Mouse (Mus musculus) CH12.LX (cell line): ENCODE results near the gene Map7d2. TPM values are rescaled to one million over a fixed set of nuclear protein-coding genes. Genes with fewer than 3 reads are reported as not detected.
A peak's percentile ranks its signal among the peaks of the same experiment; 100 is the strongest.

ENCODE experiments used
- DNase-seq: peaks from one replicate; pipeline ENCODE4 v3.0.0-alpha.2; 2013; ENCODE audit errors: extremely low read depth
- H3K27ac ChIP-seq: 2 replicates; pipeline ENCODE4 v1.5.1; 2012; ENCODE audit warnings: low read depth, mild to moderate bottlenecking, control low read depth, moderate library complexity; ENCODE audit not compliant: insufficient read depth
- H3K27me3 ChIP-seq: replicated peaks from 2 replicates; pipeline ENCODE3; 2012; ENCODE audit warnings: inconsistent platforms
- H3K36me3 ChIP-seq, 2 experiments: replicated peaks in 1 of 2; 2 replicates each; pipeline versions ENCODE3 to v1.6.1; 2012; ENCODE audit warnings: inconsistent platforms in 1 of 2, low read length in 1 of 2, mild to moderate bottlenecking in 1 of 2, mixed read lengths in 1 of 2, moderate library complexity in 1 of 2; ENCODE audit not compliant: control insufficient read depth in 1 of 2, insufficient read depth in 1 of 2
- H3K4me1 ChIP-seq, 2 experiments: 2 replicates each; pipeline ENCODE4 v1.6.1; 2012; ENCODE audit warnings: inconsistent platforms in 1 of 2, moderate library complexity in 1 of 2; ENCODE audit not compliant: insufficient read depth in 2 of 2, control insufficient read depth in 1 of 2
- H3K4me2 ChIP-seq: 2 replicates; pipeline ENCODE4 v1.6.1; 2012; ENCODE audit warnings: low read depth, mild to moderate bottlenecking, control low read depth; ENCODE audit not compliant: poor library complexity, insufficient read depth, severe bottlenecking
- H3K4me3 ChIP-seq, 3 experiments: fragments of 150-350 bp in 1 of 3; sonication (generic) in 1 of 3; replicated peaks in 1 of 3; 2 replicates each; pipeline versions ENCODE3 to v1.5.1; 2011 to 2012; ENCODE audit warnings: low read depth in 2 of 3, low read length in 2 of 3, mild to moderate bottlenecking in 2 of 3, moderate library complexity in 2 of 3, control low read depth in 1 of 3, improper control_type of control experiment in 1 of 3, inconsistent platforms in 1 of 3, mixed read lengths in 1 of 3; ENCODE audit not compliant: poor library complexity in 1 of 3
- H3K79me2 ChIP-seq: replicated peaks from 2 replicates; pipeline ENCODE4 v1.6.1; 2012; ENCODE audit warnings: mild to moderate bottlenecking, moderate library complexity; ENCODE audit not compliant: control insufficient read depth, poor library complexity, insufficient read depth, severe bottlenecking; ENCODE audit errors: extremely low read depth
- H3K9ac ChIP-seq: 2 replicates; pipeline ENCODE4 v1.6.1; 2012; ENCODE audit warnings: low read depth, mild to moderate bottlenecking, control low read depth, moderate library complexity; ENCODE audit not compliant: insufficient read depth
- H3K9me3 ChIP-seq: replicated peaks from 2 replicates; pipeline ENCODE3; 2012; ENCODE audit warnings: low read length, inconsistent platforms, mixed read lengths
- BHLHE40 ChIP-seq: IDR thresholded peaks from 2 replicates; pipeline ENCODE4 v1.6.1; 2011; ENCODE audit warnings: mild to moderate bottlenecking, low read depth, low read length, improper control_type of control experiment
- CHD1 ChIP-seq: IDR thresholded peaks from 2 replicates; pipeline ENCODE4 v1.6.1; 2012; ENCODE audit warnings: low read depth, low read length, improper control_type of control experiment, inconsistent platforms
- CHD2 ChIP-seq: IDR thresholded peaks from 2 replicates; pipeline ENCODE4 v1.6.1; 2011; ENCODE audit warnings: low read length, improper control_type of control experiment
- ELF1 ChIP-seq: IDR thresholded peaks from 2 replicates; pipeline ENCODE4 v1.6.1; 2014; ENCODE audit warnings: low read depth, mild to moderate bottlenecking, inconsistent platforms, low read length, improper control_type of control experiment
- EP300 ChIP-seq: IDR thresholded peaks from 2 replicates; pipeline ENCODE4 v1.6.1; 2011; ENCODE audit warnings: low read length, improper control_type of control experiment
- HCFC1 ChIP-seq: IDR thresholded peaks from 2 replicates; pipeline ENCODE4 v1.6.1; 2012; ENCODE audit warnings: low read depth, mild to moderate bottlenecking, inconsistent platforms, low read length, improper control_type of control experiment
- MAX ChIP-seq: IDR thresholded peaks from 2 replicates; pipeline ENCODE4 v1.6.1; 2011; ENCODE audit warnings: low read length, improper control_type of control experiment
- MAZ ChIP-seq: IDR thresholded peaks from 2 replicates; pipeline ENCODE4 v1.6.1; 2012; ENCODE audit warnings: low read depth, mild to moderate bottlenecking, inconsistent platforms, low read length, improper control_type of control experiment, moderate library complexity
- MXI1 ChIP-seq: IDR thresholded peaks from 2 replicates; pipeline ENCODE4 v1.6.1; 2011; ENCODE audit warnings: mild to moderate bottlenecking, low read depth, low read length, improper control_type of control experiment
- NELFE ChIP-seq: IDR thresholded peaks from 2 replicates; pipeline ENCODE4 v1.6.1; 2011; ENCODE audit warnings: low read depth, low read length, improper control_type of control experiment
- NRF1 ChIP-seq: IDR thresholded peaks from 2 replicates; pipeline ENCODE4 v1.6.1; 2014; ENCODE audit warnings: low read depth, mild to moderate bottlenecking, inconsistent platforms, low read length, improper control_type of control experiment, moderate library complexity
- POLR2A ChIP-seq: IDR thresholded peaks from 2 replicates; pipeline ENCODE4 v1.6.1; 2011; ENCODE audit warnings: low read depth, mild to moderate bottlenecking, improper control_type of control experiment, low read length
- POLR2AphosphoS2 ChIP-seq: IDR thresholded peaks from 2 replicates; pipeline ENCODE4 v1.6.1; 2011; ENCODE audit warnings: low read depth, low read length, improper control_type of control experiment
- TBP ChIP-seq: conservative IDR thresholded peaks from 2 replicates; pipeline ENCODE4 v1.6.1; 2011; ENCODE audit warnings: low read depth, low read length, improper control_type of control experiment
- USF2 ChIP-seq: conservative IDR thresholded peaks from 2 replicates; pipeline ENCODE4 v1.6.1; 2011; ENCODE audit warnings: low read depth, low read length, improper control_type of control experiment
- dilution Hi-C: fragments of 300-500 bp; cut with MboI; formaldehyde crosslinking; loops from 2 replicates; pipeline ENCODE4 v1.14.3; 2020; ENCODE audit warnings: low sequenced_read_pairs; ENCODE audit not compliant: extremely low pct_unique_long_range_greater_than_20kb, extremely low pct_ligation_motif_present
- in situ Hi-C: fragments of 300-500 bp; cut with MboI; formaldehyde crosslinking; loops from 3 replicates; pipeline ENCODE4 v1.14.3; 2019; ENCODE audit warnings: low sequenced_read_pairs, low pct_ligation_motif_present, low pct_unique_long_range_greater_than_20kb, mixed read lengths
- polyA plus RNA-seq: library from polyadenylated mRNA; unstranded; fragments of >175 nt; gene quantifications from 2 replicates; pipeline ENCODE4 v1.2.1, GENCODE M21; 2012; ENCODE audit warnings: low read depth; ENCODE audit not compliant: insufficient read length
- total RNA-seq, 2 experiments: library from RNA; depleted of rRNA; stranded (reverse); fragments of 300-350 nt in 1 of 2; fragments of >200 nt in 1 of 2; gene quantifications; 2 replicates each; pipeline ENCODE4 v1.2.3; 2012 to 2014

Map7d2 gene
- total RNA-seq (2012; rRNA removed): not detected in 2 replicates
- 0.14 and 0.19 TPM in 2 replicates for total RNA-seq (2014; rRNA removed)
- 0.75 and 1.1 TPM in 2 replicates for polyA plus RNA-seq

- no peak for DNase-seq
- H3K9ac ChIP-seq: no peak within 1 kb of the TSS
- no peak within 1 kb of the TSS for H3K4me3 ChIP-seq
- dilution Hi-C loops: no loop called here
- no peaks in the 10 kb centered on the region for H3K27me3 ChIP-seq
- H3K79me2 ChIP-seq: no peaks in the 10 kb centered on the region
- H3K27ac ChIP-seq: no peak within 1 kb of the TSS
- TF ChIP-seq POLR2AphosphoS2 (no peak), CHD2 (no peak), USF2 (no peak), MXI1 (no peak)
- in situ Hi-C loops: no loop called here
- H3K4me2 ChIP-seq: no peak within 1 kb of the TSS
- H3K4me1 ChIP-seq: no peaks in the 10 kb centered on the region
- H3K9me3 ChIP-seq: no peaks in the 10 kb centered on the region
- H3K36me3 ChIP-seq: no peaks in the 10 kb centered on the region
Observed at GRCm38 (mm10) chrX:159414130-159414828, at the start of gene Map7d2. Gene Map7d2 (plus strand): TSS chrX:159414572.

DNA sequence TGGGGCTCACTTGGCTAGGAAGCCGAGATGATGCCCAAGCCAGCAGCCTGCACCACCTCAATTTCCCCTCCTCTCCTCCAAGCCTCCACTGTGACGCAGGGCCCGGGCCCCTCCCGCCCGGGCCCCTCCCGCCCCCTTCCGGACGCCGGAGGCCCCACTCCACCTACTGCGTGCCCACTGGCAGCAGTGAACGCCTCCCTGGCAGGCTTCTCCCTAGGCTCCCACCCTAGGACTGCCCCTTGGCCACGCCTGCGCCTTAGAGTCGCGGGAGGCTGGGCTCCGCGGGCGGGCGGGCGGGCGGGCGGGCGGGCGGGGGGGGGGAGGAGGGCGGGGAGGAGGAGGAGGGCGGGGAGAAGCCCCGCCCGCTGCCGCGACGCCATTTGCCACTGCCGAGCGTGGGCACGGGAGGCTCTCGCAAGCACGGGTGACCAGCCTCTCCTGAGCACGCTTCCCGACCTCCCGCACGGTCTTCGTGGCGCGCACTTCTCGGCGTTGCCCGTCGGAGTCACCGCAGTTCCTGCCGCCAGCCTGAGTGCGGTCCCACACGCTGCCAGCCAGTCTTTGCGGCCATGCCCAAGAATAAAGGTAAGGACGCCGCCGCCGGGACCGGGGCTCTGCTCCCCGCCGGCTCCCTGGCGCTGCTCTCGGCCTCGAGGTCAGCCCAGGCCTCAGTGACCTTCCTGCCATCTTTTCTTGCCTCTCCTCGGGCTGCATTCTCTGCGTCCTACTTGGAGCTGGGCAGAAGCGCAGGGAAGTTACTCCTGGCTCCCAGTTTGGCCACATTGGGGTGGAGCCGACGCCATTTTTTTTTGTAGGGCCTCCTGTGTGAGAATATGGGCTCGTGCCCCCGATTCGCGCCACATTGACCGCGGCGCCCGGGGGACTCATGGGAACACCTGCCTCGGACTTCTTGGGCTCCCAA is 42.3 kb upstream of the Map7d2 start, which contains the start of gene Eif1ax:
TSS of gene Eif1ax (plus strand) at position 348 of the 922 bp plus-strand sequence.
- H3K4me1 ChIP-seq: peaks cover 0 to 20% of the 10 kb centered on the region in 2 experiments; a peak in 2 of 4 replicates
- H3K4me3 ChIP-seq: peak within 1 kb of the TSS; percentile 72 to 98 (median 76)
- TF ChIP-seq MXI1 (peak; percentile 49), TBP (no peak), HCFC1 (peak; percentile 22), EP300 (no peak), NELFE (0 out of 2 replicates have a peak, but pooled peaks have one; percentile 39), ELF1 (peak; percentile 46; the same call in 1 of the 2 replicates), MAX (peak; percentile 12; the same call in 1 of the 2 replicates), NRF1 (peak; percentile 58; the same call in 1 of the 2 replicates), MAZ (peak; percentile 71; the same call in 1 of the 2 replicates), CHD1 (no peak), BHLHE40 (peak; percentile 78), POLR2A (peak; percentile 78)
- TF ChIP-seq, all 38 proteins: peak for 9
- Histone ChIP-seq H3K27ac (peak within 1 kb of the TSS; percentile 51; the same call in 1 of the 2 replicates), H3K9ac (peak within 1 kb of the TSS; percentile 70), H3K36me3 (peaks cover 3 to 16% of the 10 kb centered on the region in 2 experiments), H3K27me3 (no peaks in the 10 kb centered on the region), H3K4me2 (peak within 1 kb of the TSS; percentile 97), H3K9me3 (no peaks in the 10 kb centered on the region), H3K79me2 (peaks cover 36% of the 10 kb centered on the region)
- DNase-seq: peak; percentile 84
- in situ Hi-C loops (loop anchor here (5.0 kb wide), 1 partner anchor 35 kb away; no protein-coding TSS in a partner anchor), dilution Hi-C loops (no loop called here)
